In the genomic region with DNA sequence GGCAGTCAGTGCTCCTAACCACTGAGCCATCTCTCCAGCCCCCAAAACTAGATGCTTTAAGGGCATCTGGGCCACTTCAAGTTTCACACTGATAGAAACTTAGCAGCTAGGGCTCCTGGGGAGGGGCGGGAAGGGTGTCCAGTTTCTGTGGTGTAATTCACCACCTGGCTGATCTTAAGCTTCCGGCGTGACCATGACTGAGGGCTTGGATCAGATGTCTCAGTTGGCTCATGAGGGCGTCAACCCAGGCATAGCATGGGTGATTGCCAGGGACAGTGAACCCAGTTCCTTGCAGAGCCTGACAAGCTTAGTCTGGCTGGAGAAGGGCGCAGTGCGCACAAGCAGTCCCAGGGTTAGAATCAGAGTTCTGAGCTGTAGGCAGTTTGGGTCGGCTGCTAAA, we compare ENCODE assay signal across 26 mouse cellular contexts. TPM values are rescaled to one million over a fixed set of nuclear protein-coding genes. Genes with fewer than 3 reads are reported as not detected.
A peak's percentile ranks its signal among the peaks of the same experiment; 100 is the strongest.
DNase-seq lines count a peak whose midpoint lies in the region; ATAC-seq and TF ChIP-seq lines count a peak whose summit lies in the region.
"Had no signal": no experiment of that assay in that cellular context is flagged by ENCODE, and none has a peak within 500 bp of the region (broad histone marks: within the 10 kb centered on the region; RNA-seq: fewer than 3 reads in every experiment).

No protein-coding gene starts in this region.

- dilution Hi-C loops in CH12.LX (cut with MboI; ENCODE audit: extremely low pct_ligation_motif_present, extremely low pct_unique_long_range_greater_than_20kb, low sequenced_read_pairs): no loop called here

- peaks cover 11 to 55% of the 10 kb centered on the region in 2 experiments for H3K4me1 ChIP-seq in CH12.LX (ENCODE audit: control insufficient read depth in 1 of 2, insufficient read depth in 2 of 2)
- H3K4me1 ChIP-seq in midbrain, embryonic 11.5 days (ENCODE audit: control insufficient read depth, insufficient read depth, low read length): peaks cover 4% of the 10 kb centered on the region; the same call in 1 of the 2 replicates
- H3K4me1 ChIP-seq: embryonic facial prominence, embryonic 13.5 days; hindbrain, embryonic 15.5 days had no signal

- H3K4me3 ChIP-seq in CH12.LX (replicated peaks in 1 of 3; ENCODE audit: low read depth in 2 of 3, low read length in 2 of 3, poor library complexity in 1 of 3): no peak overlapping the region
- no peak overlapping the region for H3K4me3 ChIP-seq in midbrain, embryonic 11.5 days (ENCODE audit: low read depth, low read length)
- H3K4me3 ChIP-seq: embryonic facial prominence, embryonic 10.5 days; embryonic facial prominence, embryonic 13.5 days; erythroblast, embryonic 14.5 days; forebrain, embryonic 10.5 days; forebrain, embryonic 13.5 days; hindbrain, embryonic 12.5 days; hindbrain, embryonic 15.5 days had no signal

- peaks cover 32% of the 10 kb centered on the region for H3K27me3 ChIP-seq in CH12.LX (replicated peaks)
- H3K27me3 ChIP-seq in midbrain, embryonic 11.5 days (ENCODE audit: control insufficient read depth, insufficient read depth, low read length): no peaks in the 10 kb centered on the region; the same call in 1 of the 2 replicates
- H3K27me3 ChIP-seq: forebrain, embryonic 13.5 days; hindbrain, embryonic 15.5 days had no signal

- no peaks in the 10 kb centered on the region for H3K79me2 ChIP-seq in CH12.LX (replicated peaks; ENCODE audit: control insufficient read depth, extremely low read depth, insufficient read depth, poor library complexity, severe bottlenecking)

- H3K9ac ChIP-seq in CH12.LX (ENCODE audit: insufficient read depth, low read depth): no peak overlapping the region
- no peak overlapping the region for H3K9ac ChIP-seq in midbrain, embryonic 11.5 days (ENCODE audit: low read length)
- H3K9ac ChIP-seq: embryonic facial prominence, embryonic 13.5 days; forebrain, embryonic 13.5 days; hindbrain, embryonic 12.5 days; hindbrain, embryonic 15.5 days had no signal

- H3K36me3 ChIP-seq in CH12.LX (replicated peaks in 1 of 2; ENCODE audit: control insufficient read depth in 1 of 2, insufficient read depth in 1 of 2, low read length in 1 of 2): no peaks in the 10 kb centered on the region
- no peaks in the 10 kb centered on the region for H3K36me3 ChIP-seq in midbrain, embryonic 11.5 days (ENCODE audit: control insufficient read depth, insufficient read depth, low read length)
- H3K36me3 ChIP-seq: embryonic facial prominence, embryonic 10.5 days; embryonic facial prominence, embryonic 13.5 days; forebrain, embryonic 10.5 days; hindbrain, embryonic 12.5 days; hindbrain, embryonic 15.5 days had no signal

- TF ChIP-seq RAD21 in CH12.LX (IDR thresholded peaks at IDR 0.05; ENCODE audit: low read depth, low read length): no peak

- WGBS in midbrain, embryonic 11.5 days: 92% methylated on average over 7 of the region's 7 CpGs

- no peak for TF ChIP-seq POLR2A in CH12.LX (IDR thresholded peaks at IDR 0.05; ENCODE audit: low read depth, low read length)

- no peak for DNase-seq in CH12.LX (ENCODE audit: extremely low read depth)
- peak; percentile 43 for DNase-seq in fat pad, adult 2 months (ENCODE audit: extremely low read depth, low read depth, low spot score)
- peak; percentile 68 for DNase-seq in gastrocnemius, postnatal 25 days
- DNase-seq in c-Kit-positive CD71-positive TER-119-positive erythroid progenitor cells, embryonic 14.5 days (ENCODE audit: low spot score): no peak
- no peak for DNase-seq in midbrain, embryonic 11.5 days (ENCODE audit: low spot score, missing footprints)
- DNase-seq: adrenal gland, postnatal 10 days; adrenal gland, postnatal 36 days; cerebellum, adult 11-12 months; cerebellum, adult 8-10 months; cerebellum, postnatal 10 days; cerebellum, postnatal 36 days; embryo, embryonic 11 days; heart, adult 11 months had no signal

- no peak overlapping the region for H3K27ac ChIP-seq in CH12.LX (ENCODE audit: insufficient read depth, low read depth)
- H3K27ac ChIP-seq in midbrain, embryonic 11.5 days (ENCODE audit: low read depth, low read length): no peak overlapping the region
- H3K27ac ChIP-seq: embryonic facial prominence, embryonic 10.5 days; embryonic facial prominence, embryonic 13.5 days; forebrain, embryonic 10.5 days; forebrain, embryonic 13.5 days; hindbrain, embryonic 12.5 days; hindbrain, embryonic 15.5 days had no signal

- peaks cover 3% of the 10 kb centered on the region for H3K9me3 ChIP-seq in CH12.LX (replicated peaks; ENCODE audit: low read length)
- H3K9me3 ChIP-seq in midbrain, embryonic 11.5 days (ENCODE audit: control insufficient read depth, low read length): no peaks in the 10 kb centered on the region
- H3K9me3 ChIP-seq: embryonic facial prominence, embryonic 10.5 days; embryonic facial prominence, embryonic 13.5 days; forebrain, embryonic 10.5 days; forebrain, embryonic 13.5 days; hindbrain, embryonic 12.5 days; hindbrain, embryonic 15.5 days had no signal

- no peak for TF ChIP-seq CTCF in CH12.LX (conservative IDR thresholded peaks at IDR 0.05 in 1 of 2, IDR thresholded peaks at IDR 0.05 in 1 of 2; ENCODE audit: low read depth in 2 of 2, low read length in 2 of 2)

- no peak for TF ChIP-seq EP300 in CH12.LX (IDR thresholded peaks at IDR 0.05; ENCODE audit: low read length)

- H3K4me2 ChIP-seq in CH12.LX (ENCODE audit: insufficient read depth, low read depth, poor library complexity, severe bottlenecking): no peak overlapping the region
- H3K4me2 ChIP-seq in midbrain, embryonic 11.5 days: no peak overlapping the region
- H3K4me2 ChIP-seq: embryonic facial prominence, embryonic 13.5 days; forebrain, embryonic 13.5 days; heart, embryonic 11.5 days; hindbrain, embryonic 12.5 days; hindbrain, embryonic 15.5 days had no signal

- ATAC-seq in activated CD4-positive, CD25-positive, alpha-beta regulatory T cell, adult 4 months: no peak
- no peak for ATAC-seq in midbrain, embryonic 11.5 days (ENCODE audit: low FRiP score)
- ATAC-seq: CD4-positive, CD25-positive, alpha-beta regulatory T cell, adult 4 months; forebrain, embryonic 13.5 days; forebrain, embryonic 16.5 days; intestine, postnatal 0 days had no signal

- in situ Hi-C loops in CH12.LX (cut with MboI; ENCODE audit: low pct_ligation_motif_present, low pct_unique_long_range_greater_than_20kb, low sequenced_read_pairs): no loop called here

TF ChIP-seq in CH12.LX, 34 proteins besides CTCF, POLR2A, EP300 and RAD21:
- TF ChIP-seq TCF12 (IDR thresholded peaks at IDR 0.05; ENCODE audit: low read depth, low read length) (peak; percentile 52; the same call in 1 of the 2 replicates), ZMIZ1 (IDR thresholded peaks at IDR 0.05; ENCODE audit: low read depth, low read length) (no peak), ELF1 (IDR thresholded peaks at IDR 0.05; ENCODE audit: low read depth, low read length) (no peak), ETS1 (conservative IDR thresholded peaks at IDR 0.05; ENCODE audit: low read depth, low read length) (0 out of 2 replicates have a peak, but pooled peaks have one; percentile 10)

RNA-seq across cellular contexts. Expression of gene Irf8, which starts 42.9 kb away (rescaled TPM):
- 16.3 and 17.7 TPM in 2 replicates for total RNA-seq in CH12.LX (2012; rRNA removed)
- total RNA-seq in CH12.LX (2014; rRNA removed): 11.2 and 13.3 TPM in 2 replicates
- polyA plus RNA-seq in CH12.LX (2012; ENCODE audit: insufficient read length, low read depth): 34.3 and 37.4 TPM in 2 replicates
- total RNA-seq in gastrocnemius, postnatal 25 days (2021): 1 to 10 TPM; 3.9 to 5.0 TPM
- polyA plus RNA-seq in activated CD4-positive, CD25-positive, alpha-beta regulatory T cell, adult 4 months (2017; shearing (Covaris generic)): 10 to 100 TPM; 17.9 to 24.8 TPM
- 4.7 and 4.9 TPM in 2 replicates for polyA plus RNA-seq in midbrain, embryonic 11.5 days (2014; fragmentation: Nextera tagmentation; extraction: Ambion mirVana)
- polyA plus RNA-seq: C2C12 had no signal

Comparison
In these comparisons a context has a peak if more than half of its experiments do, and no peak if none do; other contexts are left out.
1. DNase-seq: peak in fat pad, adult 2 months (single experiment) and gastrocnemius, postnatal 25 days (single experiment); none in CH12.LX (single experiment), c-Kit-positive CD71-positive TER-119-positive erythroid progenitor cells, embryonic 14.5 days (single experiment) and midbrain, embryonic 11.5 days (single experiment).